Mouse (Mus musculus): ENCODE measurements at regions not wholly inside any gene's neighbourhood (a gene's known extent, or its start where the extent isn't known, plus 50 kb on each side); places are given as distances from the start of the nearest gene placed in this dataset.
"Not testable (repeated sequence)": the region's sequence is repeated elsewhere in the genome, so short reads cannot be mapped to it uniquely, and the experiment has no call there.

DNA sequence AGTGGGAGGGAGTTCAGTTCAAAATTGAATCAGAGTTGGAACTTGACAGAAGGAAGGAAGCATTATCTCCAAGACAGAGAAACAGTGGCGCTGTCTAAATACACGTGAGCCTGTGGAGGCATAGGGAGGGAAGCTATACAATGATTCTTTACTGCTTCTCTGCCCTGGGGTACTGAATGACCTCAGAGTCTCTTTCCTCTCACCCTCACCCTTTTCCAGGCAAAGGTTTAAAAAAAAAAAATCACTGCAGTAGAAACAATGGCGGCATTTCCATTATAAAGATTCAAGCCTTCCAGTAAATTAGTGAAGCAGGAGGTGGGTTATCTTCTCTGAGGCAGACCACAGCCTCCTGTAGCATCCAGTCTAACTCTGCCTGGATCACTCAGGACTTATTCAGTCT, 112.2 kb upstream of the Plxna2 start:
- Histone ChIP-seq H3K4me3 (no peak overlapping the region), H3K9me3 (no peaks in the 10 kb centered on the region), H3K9ac (no peak overlapping the region), H3K27me3 (no peaks in the 10 kb centered on the region), H3K4me1 (no peaks in the 10 kb centered on the region), H3K27ac (no peak overlapping the region), H3K4me2 (no peak overlapping the region), H3K36me3 (no peaks in the 10 kb centered on the region)
- WGBS, result 53% methylated on average over 3 of the region's 3 CpGs
- no peak for ATAC-seq (ENCODE audit: insufficient number of reproducible peaks, low FRiP score, low TSS enrichment, low read depth)

DNA sequence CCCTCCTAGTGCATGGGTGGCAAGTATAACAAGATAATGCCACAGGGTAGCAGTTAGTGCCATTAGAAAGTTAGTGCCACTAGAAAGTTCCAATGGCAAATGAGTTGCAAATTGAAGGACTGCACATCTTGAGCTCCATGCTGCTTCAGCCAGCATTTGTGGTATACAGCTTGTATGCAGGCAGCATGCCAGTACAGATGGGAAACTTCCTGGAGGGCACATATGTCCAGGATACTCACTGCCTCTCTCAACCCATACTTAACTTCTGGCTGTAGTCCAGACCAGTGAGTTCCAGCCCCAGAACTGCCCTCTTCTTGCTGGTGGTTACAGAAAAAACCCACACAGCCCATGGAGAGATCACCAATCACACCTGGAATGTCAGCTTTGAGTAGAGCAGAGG, 113.8 kb upstream of the Plxna2 start:
- H3K4me3 ChIP-seq, result no peak overlapping the region
- ATAC-seq (ENCODE audit: insufficient number of reproducible peaks, low FRiP score, low TSS enrichment, low read depth), result no peak
- H3K36me3 ChIP-seq, result no peaks in the 10 kb centered on the region
- H3K27ac ChIP-seq, result no peak overlapping the region
- H3K9me3 ChIP-seq, result no peaks in the 10 kb centered on the region
- no peak overlapping the region for H3K9ac ChIP-seq
- no peaks in the 10 kb centered on the region for H3K4me1 ChIP-seq
- H3K27me3 ChIP-seq, result no peaks in the 10 kb centered on the region
- H3K4me2 ChIP-seq, result no peak overlapping the region

GRCm38 (mm10) chr1:194503517-194503916, 114.5 kb upstream of the Plxna2 start:
- Histone ChIP-seq H3K36me3 (no peaks in the 10 kb centered on the region), H3K27ac (no peak overlapping the region), H3K27me3 (no peaks in the 10 kb centered on the region), H3K4me2 (no peak overlapping the region), H3K9me3 (no peaks in the 10 kb centered on the region), H3K9ac (no peak overlapping the region), H3K4me3 (no peak overlapping the region), H3K4me1 (no peaks in the 10 kb centered on the region)
- 48% methylated on average over 3 of the region's 3 CpGs for WGBS
- no peak for ATAC-seq (ENCODE audit: insufficient number of reproducible peaks, low FRiP score, low TSS enrichment, low read depth)

GRCm38 (mm10) chr1:194496424-194496823, 121.6 kb upstream of the Plxna2 start:
- no peak for ATAC-seq (ENCODE audit: insufficient number of reproducible peaks, low FRiP score, low TSS enrichment, low read depth)
- 78% methylated on average over 2 of the region's 2 CpGs for WGBS
- H3K27me3 ChIP-seq, result no peaks in the 10 kb centered on the region
- H3K4me1 ChIP-seq, result no peaks in the 10 kb centered on the region
- H3K9ac ChIP-seq, result no peak overlapping the region
- no peaks in the 10 kb centered on the region for H3K36me3 ChIP-seq
- H3K4me2 ChIP-seq, result no peak overlapping the region
- no peak overlapping the region for H3K4me3 ChIP-seq
- no peak overlapping the region for H3K27ac ChIP-seq
- no peaks in the 10 kb centered on the region for H3K9me3 ChIP-seq

DNA sequence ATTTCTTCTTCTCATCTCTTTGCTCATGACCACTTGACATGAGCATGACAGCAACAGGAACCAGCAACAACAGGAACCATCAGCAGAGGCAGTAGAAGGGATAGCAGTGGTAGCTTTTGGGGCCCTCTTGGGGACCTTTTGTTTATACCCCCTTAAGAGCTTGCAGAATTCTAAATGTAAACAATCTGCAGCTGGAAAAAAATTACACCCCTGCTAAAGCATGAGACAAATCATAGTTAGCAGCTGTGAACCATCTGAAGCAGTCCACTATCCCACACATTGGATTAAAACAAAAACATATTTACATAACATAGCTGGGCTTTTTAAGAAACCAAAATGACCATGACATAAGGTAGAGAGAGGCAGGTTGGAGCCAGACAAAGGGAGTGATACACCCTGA, 126.9 kb upstream of the Plxna2 start:
- no peak for ATAC-seq (ENCODE audit: insufficient number of reproducible peaks, low FRiP score, low TSS enrichment, low read depth)
- no peak overlapping the region for H3K4me2 ChIP-seq

GRCm38 (mm10) chr1:194488126-194488525, 129.9 kb upstream of the Plxna2 start:
- Histone ChIP-seq H3K4me3 (no peak overlapping the region), H3K36me3 (no peaks in the 10 kb centered on the region)
- no peak for ATAC-seq (ENCODE audit: insufficient number of reproducible peaks, low FRiP score, low TSS enrichment, low read depth)

More for the DNA sequence above, 126.9 kb upstream of the Plxna2 start:
- H3K36me3 ChIP-seq, result no peaks in the 10 kb centered on the region
- no peak overlapping the region for H3K27ac ChIP-seq
- H3K9ac ChIP-seq, result no peak overlapping the region
- H3K9me3 ChIP-seq, result no peaks in the 10 kb centered on the region
- no peak overlapping the region for H3K4me3 ChIP-seq
- no peaks in the 10 kb centered on the region for H3K27me3 ChIP-seq
- H3K4me1 ChIP-seq, result no peaks in the 10 kb centered on the region

GRCm38 (mm10) chr1:194482717-194483059, 135.3 kb upstream of the Plxna2 start:
- Histone ChIP-seq H3K4me1 (no peaks in the 10 kb centered on the region), H3K36me3 (no peaks in the 10 kb centered on the region), H3K9me3 (no peaks in the 10 kb centered on the region), H3K4me2 (no peak overlapping the region), H3K27ac (no peak overlapping the region), H3K9ac (no peak overlapping the region), H3K4me3 (no peak overlapping the region), H3K27me3 (no peaks in the 10 kb centered on the region)
- ATAC-seq (ENCODE audit: insufficient number of reproducible peaks, low FRiP score, low TSS enrichment, low read depth), result no peak

More at GRCm38 (mm10) chr1:194488126-194488525, 129.9 kb upstream of the Plxna2 start:
- Histone ChIP-seq H3K9ac (no peak overlapping the region), H3K9me3 (no peaks in the 10 kb centered on the region), H3K4me2 (no peak overlapping the region), H3K27me3 (no peaks in the 10 kb centered on the region), H3K27ac (no peak overlapping the region), H3K4me1 (no peaks in the 10 kb centered on the region)

- H3K4me1 ChIP-seq, result no peaks in the 10 kb centered on the region
- WGBS, result 75% methylated on average over 6 of the region's 6 CpGs
- ATAC-seq (ENCODE audit: insufficient number of reproducible peaks, low FRiP score, low TSS enrichment, low read depth), result no peak
- H3K9ac ChIP-seq, result no peak overlapping the region
- no peaks in the 10 kb centered on the region for H3K9me3 ChIP-seq
- no peaks in the 10 kb centered on the region for H3K27me3 ChIP-seq
- H3K27ac ChIP-seq, result no peak overlapping the region
- no peaks in the 10 kb centered on the region for H3K36me3 ChIP-seq
- no peak overlapping the region for H3K4me2 ChIP-seq
- H3K4me3 ChIP-seq, result no peak overlapping the region
Measured at GRCm38 (mm10) chr1:194482001-194482716, 135.9 kb upstream of the Plxna2 start.

DNA sequence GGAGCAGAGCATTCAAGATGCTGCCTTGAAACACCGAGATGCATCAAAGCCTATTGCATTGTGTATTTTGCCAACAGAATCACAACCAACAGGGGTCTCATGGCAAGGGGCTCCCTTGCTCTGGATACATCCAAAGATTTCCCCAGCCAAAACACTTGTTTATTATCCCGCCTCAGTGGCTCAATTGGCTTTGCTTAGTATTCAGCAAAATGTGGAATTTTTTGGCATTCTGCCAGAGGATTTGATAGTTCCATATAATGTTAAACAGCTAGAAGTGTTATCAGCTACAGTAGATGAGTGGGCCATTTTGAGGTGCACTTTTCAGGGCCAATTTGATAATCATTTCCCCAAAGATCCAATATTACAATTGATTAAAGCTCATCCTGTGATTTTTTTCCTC, 146.7 kb upstream of the Plxna2 start:
- not testable (repeated sequence) for H3K4me1 ChIP-seq; H3K27ac ChIP-seq; H3K4me2 ChIP-seq; H3K9ac ChIP-seq; H3K27me3 ChIP-seq; ATAC-seq (ENCODE audit: insufficient number of reproducible peaks, low FRiP score, low TSS enrichment, low read depth); H3K4me3 ChIP-seq; H3K9me3 ChIP-seq; H3K36me3 ChIP-seq
- 87% methylated on average over 2 of the region's 2 CpGs for WGBS

DNA sequence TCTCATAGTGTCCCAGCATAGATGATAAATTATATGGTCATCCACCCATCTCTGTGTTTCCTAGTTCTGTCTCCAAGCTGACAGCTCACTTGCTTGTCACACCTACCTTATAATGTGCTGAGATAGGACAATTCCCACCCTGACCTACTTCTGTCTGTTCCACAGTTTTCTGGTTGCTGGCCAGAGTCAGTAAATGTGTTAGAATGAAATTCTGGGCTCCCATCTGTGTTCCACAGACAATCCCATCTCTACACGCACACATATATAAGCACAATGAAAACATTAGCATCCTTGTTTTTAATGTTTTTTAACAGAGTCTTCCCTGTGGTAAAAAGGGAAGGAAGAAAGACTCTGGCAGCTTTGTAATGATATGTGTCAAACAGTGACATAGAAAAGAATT, 165.5 kb upstream of the Plxna2 start:
- WGBS, result 85% methylated on average over 1 of the region's 1 CpGs

GRCm38 (mm10) chr1:194443681-194444080, 174.3 kb upstream of the Plxna2 start:
- no peaks in the 10 kb centered on the region for H3K27me3 ChIP-seq
- H3K4me1 ChIP-seq, result no peaks in the 10 kb centered on the region
- no peak for ATAC-seq (ENCODE audit: insufficient number of reproducible peaks, low FRiP score, low TSS enrichment, low read depth)
- H3K36me3 ChIP-seq, result no peaks in the 10 kb centered on the region
- WGBS, result 75% methylated on average over 1 of the region's 1 CpGs
- no peak overlapping the region for H3K4me3 ChIP-seq
- H3K9me3 ChIP-seq, result no peaks in the 10 kb centered on the region
- H3K9ac ChIP-seq, result no peak overlapping the region
- H3K4me2 ChIP-seq, result no peak overlapping the region
- no peak overlapping the region for H3K27ac ChIP-seq

More for the DNA sequence above, 165.5 kb upstream of the Plxna2 start:
- Histone ChIP-seq H3K4me2 (no peak overlapping the region), H3K9ac (no peak overlapping the region), H3K36me3 (no peaks in the 10 kb centered on the region), H3K4me1 (no peaks in the 10 kb centered on the region), H3K27ac (no peak overlapping the region), H3K4me3 (no peak overlapping the region), H3K9me3 (no peaks in the 10 kb centered on the region), H3K27me3 (no peaks in the 10 kb centered on the region)
- ATAC-seq (ENCODE audit: insufficient number of reproducible peaks, low FRiP score, low TSS enrichment, low read depth), result no peak

DNA sequence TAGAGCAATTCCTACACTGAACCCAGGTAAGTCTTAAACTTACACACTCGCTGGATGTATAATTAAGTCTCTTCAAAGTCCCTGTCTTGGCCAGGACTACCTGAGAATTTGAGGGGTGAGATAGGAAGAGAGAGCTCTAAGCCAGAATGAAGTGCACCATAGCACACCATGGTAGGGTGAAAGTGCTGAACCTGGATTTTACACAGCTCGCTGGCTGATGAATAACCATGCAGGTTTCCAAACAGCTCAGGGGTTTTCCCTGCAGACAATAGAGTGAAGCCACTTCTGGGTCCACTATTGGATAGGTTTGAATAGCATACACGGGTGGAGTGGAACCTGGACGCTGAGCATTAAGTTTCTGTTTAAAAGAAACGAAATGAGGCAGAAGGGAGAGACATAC, 180.7 kb upstream of the Plxna2 start:
- no peak overlapping the region for H3K4me2 ChIP-seq
- H3K4me3 ChIP-seq, result no peak overlapping the region
- 85% methylated on average over 5 of the region's 5 CpGs for WGBS
- no peaks in the 10 kb centered on the region for H3K36me3 ChIP-seq
- ATAC-seq (ENCODE audit: insufficient number of reproducible peaks, low FRiP score, low TSS enrichment, low read depth), result no peak
- no peaks in the 10 kb centered on the region for H3K9me3 ChIP-seq
- no peak overlapping the region for H3K27ac ChIP-seq
- H3K9ac ChIP-seq, result no peak overlapping the region
- H3K27me3 ChIP-seq, result no peaks in the 10 kb centered on the region
- no peaks in the 10 kb centered on the region for H3K4me1 ChIP-seq

GRCm38 (mm10) chr1:194435060-194435459, 183.0 kb upstream of the Plxna2 start:
- H3K9ac ChIP-seq, result no peak overlapping the region
- no peaks in the 10 kb centered on the region for H3K36me3 ChIP-seq
- H3K27me3 ChIP-seq, result no peaks in the 10 kb centered on the region
- ATAC-seq (ENCODE audit: insufficient number of reproducible peaks, low FRiP score, low TSS enrichment, low read depth), result no peak
- WGBS, result 24% methylated on average over 3 of the region's 3 CpGs
- no peaks in the 10 kb centered on the region for H3K9me3 ChIP-seq
- H3K27ac ChIP-seq, result no peak overlapping the region
- H3K4me3 ChIP-seq, result no peak overlapping the region
- no peaks in the 10 kb centered on the region for H3K4me1 ChIP-seq
- no peak overlapping the region for H3K4me2 ChIP-seq
